Mouse (Mus musculus) gastrocnemius, postnatal 25 days (tissue): Measurements from ENCODE around the gene Trim58. TPM values are rescaled to one million over a fixed set of nuclear protein-coding genes. Genes with fewer than 3 reads are reported as not detected.

ENCODE experiments used
- DNase-seq: peaks from one replicate; pipeline ENCODE4 v3.0.0; 2022
- total RNA-seq, 2 experiments: library from RNA; stranded (reverse); gene quantifications; 1 replicate in 1 of 2; 2 replicates in 1 of 2; pipeline ENCODE4 v1.2.3; 2021

The Trim58 gene
- total RNA-seq, 2 experiments from 2014 or later: not detected

DNA sequence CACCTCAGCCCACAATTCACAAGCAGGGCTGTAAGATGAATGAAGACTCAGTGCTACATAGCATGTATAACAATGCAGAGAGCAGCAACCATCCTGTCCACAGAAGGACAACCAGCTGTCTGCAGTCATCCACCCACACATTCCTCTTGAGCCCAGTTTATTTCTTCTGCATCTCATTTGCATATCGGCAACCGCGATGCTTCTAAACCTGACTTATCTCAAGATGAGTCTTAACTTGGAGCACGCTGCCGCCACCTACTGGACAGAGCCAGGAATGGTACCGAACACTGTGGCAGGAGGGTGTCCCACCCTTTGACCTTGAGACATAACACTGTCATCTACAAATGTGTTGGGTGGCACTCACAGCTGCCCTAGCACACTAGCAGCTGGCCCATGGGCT lies 3.1 kb downstream of the Trim58 start:
- no peak for DNase-seq

DNA sequence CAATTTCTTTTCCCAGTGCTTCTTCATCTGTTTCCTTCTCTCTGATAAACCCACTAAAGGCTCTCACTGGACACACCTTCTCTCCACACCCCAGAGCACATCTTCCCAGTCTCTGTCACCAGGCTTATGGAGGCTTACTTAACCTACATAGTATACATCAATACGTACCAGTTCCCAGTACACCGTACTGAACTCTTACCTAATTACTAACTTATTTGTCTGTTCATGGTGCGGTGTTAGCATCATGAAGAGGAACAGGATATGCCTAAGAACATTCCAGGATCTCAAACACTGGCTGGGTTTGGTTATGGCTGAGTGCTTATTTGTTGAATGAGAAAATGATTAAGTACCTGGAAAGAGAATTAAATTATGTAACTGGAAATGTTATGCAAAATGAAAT lies 14.9 kb downstream of the Trim58 start:
- DNase-seq: no peak

DNA sequence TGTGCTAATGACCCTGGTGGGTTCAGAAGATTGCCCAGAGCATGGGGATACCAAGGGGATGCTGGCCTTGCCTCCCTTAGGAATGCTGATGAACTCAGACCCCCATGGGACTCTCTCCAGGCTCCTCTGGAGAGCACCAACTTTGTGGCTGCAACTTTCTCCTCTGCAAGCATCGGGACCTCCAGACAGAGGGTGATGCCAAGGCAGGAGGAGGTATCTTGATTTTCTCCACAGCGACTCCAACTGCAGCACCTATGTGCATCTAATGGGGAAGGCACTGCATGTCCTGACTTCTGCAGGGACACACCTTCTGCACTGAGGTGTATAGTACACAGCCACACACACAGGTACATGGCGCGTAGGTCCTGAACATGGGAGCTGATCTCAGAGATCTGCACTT lies 18.3 kb downstream of the Trim58 start, which contains the start of gene Olfr322:
TSS of gene Olfr322 (plus strand) at position 187 of the 400 bp plus-strand sequence.
- no peak for DNase-seq

DNA sequence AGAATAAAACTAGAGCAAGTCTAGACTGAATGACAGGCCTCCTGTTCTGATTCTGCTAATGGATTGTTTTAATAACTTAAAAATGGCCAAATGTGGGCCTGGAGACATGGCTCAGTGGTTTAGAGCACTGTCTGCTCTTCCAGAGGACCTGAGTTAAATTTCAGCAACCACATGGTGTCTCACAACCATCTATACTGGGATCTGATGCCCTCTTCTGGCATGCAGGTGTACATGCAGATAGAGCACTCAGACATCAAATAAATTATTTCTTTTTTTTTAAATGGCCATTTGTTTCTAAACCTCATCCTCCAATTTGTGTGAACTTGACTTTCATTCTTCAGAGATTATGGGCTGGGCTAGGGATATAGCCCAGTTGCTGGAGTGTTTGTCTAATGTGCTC lies 29.0 kb downstream of the Trim58 start:
- no peak for DNase-seq

DNA sequence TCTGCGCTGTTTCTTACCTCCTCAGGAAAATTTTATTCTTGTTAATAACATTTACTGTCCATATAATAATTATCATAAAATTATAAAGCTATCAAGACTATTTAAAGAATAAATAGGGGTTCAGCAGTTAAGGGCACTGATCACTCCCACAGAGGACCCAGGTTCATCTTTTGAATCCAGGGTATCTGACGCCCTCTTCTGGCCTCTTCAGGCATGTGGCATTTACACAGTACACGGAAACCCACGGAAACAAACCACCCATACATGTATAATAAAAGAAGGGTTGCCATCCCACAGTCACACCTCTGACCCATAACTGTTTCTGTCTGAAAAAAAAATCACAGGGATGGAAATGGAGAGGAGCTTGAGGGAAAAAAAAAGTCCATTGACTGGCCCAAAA lies 31.6 kb downstream of the Trim58 start:
- no peak for DNase-seq

DNA sequence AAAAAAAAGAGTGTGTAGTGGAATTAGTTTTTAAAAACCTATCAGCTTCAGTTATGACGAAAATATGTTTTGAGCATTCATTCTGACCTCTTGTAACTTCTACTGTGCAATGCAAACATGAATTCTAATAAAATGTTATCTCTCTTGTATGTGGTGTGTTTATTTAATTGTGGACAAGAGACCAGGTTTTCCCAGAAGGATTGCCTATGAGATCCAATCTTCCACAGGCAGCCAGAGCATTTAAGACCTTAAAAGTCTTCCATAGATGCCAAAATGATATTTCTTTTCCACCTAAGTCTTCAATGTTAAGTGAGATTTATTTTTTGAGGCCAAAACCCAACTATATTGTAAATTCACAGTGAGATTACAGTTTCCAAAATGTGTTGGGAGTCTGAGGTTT lies 40.5 kb downstream of the Trim58 start, which contains the start of gene Olfr320:
TSS of gene Olfr320 (plus strand) at position 301 of the 400 bp plus-strand sequence.
- DNase-seq: no peak

DNA sequence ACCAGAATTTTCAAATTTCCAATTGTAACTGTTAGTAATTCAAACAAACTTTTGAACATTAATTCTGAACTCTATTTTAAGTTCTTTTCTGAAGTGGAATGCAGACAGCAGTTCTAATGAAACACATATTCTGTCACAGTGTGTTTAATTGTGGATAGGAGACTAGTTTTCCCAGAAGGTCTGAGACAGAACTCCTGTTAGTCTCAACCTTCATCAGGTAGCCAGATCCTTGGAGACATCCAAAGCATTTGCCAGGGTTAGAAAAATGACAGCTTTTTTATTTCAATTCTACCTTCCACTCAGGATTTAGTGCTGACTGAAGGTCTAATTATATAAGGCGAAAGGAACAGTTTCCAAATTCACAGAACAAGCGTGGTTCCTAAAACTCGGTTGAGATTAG lies 58.6 kb downstream of the Trim58 start, which contains the start of gene Olfr319:
TSS of gene Olfr319 (plus strand) at position 301 of the 400 bp plus-strand sequence.
- no peak for DNase-seq

Other genes starting within 250 kb of the Trim58 start
- gene 1810065E05Rik, start 219.4 kb upstream of the Trim58 start, total RNA-seq: not detected
- not detected for gene Gm12253, start 207.9 kb upstream of the Trim58 start, total RNA-seq
- gene Lypd9, start 187.5 kb upstream of the Trim58 start, total RNA-seq: not detected
- not detected for gene Olfr30, start 178.2 kb upstream of the Trim58 start, total RNA-seq
- gene Olfr332, start 147.9 kb upstream of the Trim58 start, total RNA-seq: not detected
- gene Olfr331, start 137.9 kb upstream of the Trim58 start, total RNA-seq: not detected
- gene Olfr330, start 105.6 kb upstream of the Trim58 start, total RNA-seq: not detected
- not detected for gene Olfr329-ps, start 94.0 kb upstream of the Trim58 start, total RNA-seq
- gene Olfr328, start 84.8 kb upstream of the Trim58 start, total RNA-seq: under 1 TPM in 1 of 2 experiments, not detected in 1; 0.10 TPM
- gene Olfr224, start 69.9 kb upstream of the Trim58 start, total RNA-seq: not detected
- gene Olfr325, start 62.7 kb upstream of the Trim58 start, total RNA-seq: not detected
- gene Olfr324, start 45.4 kb upstream of the Trim58 start, total RNA-seq: not detected
- not detected for gene 2210407C18Rik, start 24.4 kb upstream of the Trim58 start, total RNA-seq
- gene Olfr323, start 10.0 kb upstream of the Trim58 start, total RNA-seq: not detected
- not detected for gene Olfr322, start 18.3 kb downstream of the Trim58 start, total RNA-seq
- gene Olfr320, start 40.6 kb downstream of the Trim58 start, total RNA-seq: not detected
- gene Olfr319, start 58.7 kb downstream of the Trim58 start, total RNA-seq: not detected
- gene Olfr318, start 83.5 kb downstream of the Trim58 start, total RNA-seq: not detected
- not detected for gene Olfr317, start 98.7 kb downstream of the Trim58 start, total RNA-seq
- gene Olfr316, start 112.3 kb downstream of the Trim58 start, total RNA-seq: not detected
- not detected for gene Olfr315, start 132.7 kb downstream of the Trim58 start, total RNA-seq
- gene Olfr314, start 142.5 kb downstream of the Trim58 start, total RNA-seq: not detected
- not detected for gene Fam183b, start 161.5 kb downstream of the Trim58 start, total RNA-seq
- not detected for gene Olfr313, start 174.5 kb downstream of the Trim58 start, total RNA-seq
- gene Olfr312, start 188.8 kb downstream of the Trim58 start, total RNA-seq: not detected
- gene Olfr311, start 198.8 kb downstream of the Trim58 start, total RNA-seq: not detected
- 1 to 10 TPM in 1 of 2 experiments, under 1 TPM in 1; 0.61 to 1.0 TPM for gene Gm12258, start 206.7 kb downstream of the Trim58 start, total RNA-seq
- gene 2810021J22Rik, start 226.8 kb downstream of the Trim58 start, total RNA-seq: 1 to 10 TPM in 1 of 2 experiments, under 1 TPM in 1; 0.90 to 1.4 TPM